Mouse (Mus musculus) thymus, adult 2 months (tissue): Measurements from ENCODE around the gene Gldc.
"Not testable (repeated sequence)": the region's sequence is repeated elsewhere in the genome, so short reads cannot be mapped to it uniquely, and the experiment has no call there.

Experiments
- CTCF ChIP-seq: fragments of 200-500 bp; IDR thresholded peaks from 2 replicates; pipeline ENCODE4 v1.5.1; 2012; ENCODE audit warnings: mild to moderate bottlenecking, control low read depth, low read length, moderate library complexity, borderline replicate concordance; ENCODE audit not compliant: control insufficient read depth, poor library complexity, insufficient read depth; ENCODE audit errors: extremely low read depth
- POLR2A ChIP-seq: fragments of 200-500 bp; IDR thresholded peaks from 2 replicates; pipeline ENCODE4 v1.6.1; 2012; ENCODE audit warnings: mild to moderate bottlenecking, low read length, control low read depth, moderate library complexity; ENCODE audit not compliant: control insufficient read depth, poor library complexity, insufficient read depth; ENCODE audit errors: extremely low read depth

DNA sequence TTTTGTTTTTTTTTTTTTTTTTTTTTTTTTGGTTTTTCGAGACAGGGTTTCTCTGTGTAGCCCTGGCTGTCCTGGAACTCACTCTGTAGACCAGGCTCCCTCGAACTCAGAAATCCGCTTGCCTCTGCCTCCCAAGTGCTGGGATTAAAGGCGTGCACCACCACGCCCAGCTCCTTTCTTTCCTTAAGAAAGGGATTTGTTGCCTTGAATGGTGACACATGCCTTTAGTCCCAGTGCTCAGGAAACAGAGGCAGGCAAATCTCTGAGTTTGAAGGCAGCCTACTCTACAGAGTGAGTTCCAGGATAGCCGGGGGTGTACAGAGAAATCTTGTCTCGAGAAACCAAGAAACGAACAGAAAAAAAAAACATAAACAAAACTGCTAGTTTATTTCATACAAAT lies 33.8 kb upstream of the Gldc start:
- TF ChIP-seq CTCF, POLR2A: not testable (repeated sequence)
